Mouse (Mus musculus) erythroblast, embryonic 14.5 days (primary cell): ENCODE measurements around the gene Mymx. TPM values are rescaled to one million over a fixed set of nuclear protein-coding genes. Genes with fewer than 3 reads are reported as not detected.

Source experiments
- H3K27me3 ChIP-seq: 2 replicates; pipeline ENCODE4 v1.6.1; 2012; ENCODE audit warnings: inconsistent platforms; ENCODE audit not compliant: control insufficient read depth
- H3K36me3 ChIP-seq: 2 replicates; pipeline ENCODE4 v1.6.1; 2012; ENCODE audit warnings: mild to moderate bottlenecking, inconsistent platforms; ENCODE audit not compliant: control insufficient read depth
- H3K4me1 ChIP-seq: 2 replicates; pipeline ENCODE4 v1.6.1; 2012; ENCODE audit warnings: inconsistent platforms; ENCODE audit not compliant: control insufficient read depth
- H3K4me3 ChIP-seq: replicated peaks from 2 replicates; pipeline ENCODE3; 2012; ENCODE audit warnings: moderate library complexity, mild to moderate bottlenecking, inconsistent platforms
- H3K9me3 ChIP-seq: 2 replicates; pipeline ENCODE4 v1.6.1; 2012; ENCODE audit warnings: low read length, inconsistent platforms, mixed read lengths; ENCODE audit not compliant: control insufficient read depth
- GATA1 ChIP-seq: IDR thresholded peaks from 2 replicates; pipeline ENCODE4 v1.6.1; 2012; ENCODE audit warnings: low read length, inconsistent platforms, mixed read lengths
- TAL1 ChIP-seq: IDR thresholded peaks from 3 replicates; pipeline ENCODE4 v1.6.1; 2012; ENCODE audit warnings: low read length, inconsistent platforms, mixed read lengths
- polyA plus RNA-seq: library from polyadenylated mRNA; stranded (reverse); fragments of >175 nt; gene quantifications from 2 replicates; pipeline ENCODE4 v1.2.3, GENCODE M21; 2012

Mymx gene
- polyA plus RNA-seq, 1 experiment: 0.44 TPM

- peaks cover 91% of the 10 kb centered on the region for H3K4me1 ChIP-seq
- TF ChIP-seq TAL1: no peak
- TF ChIP-seq GATA1: no peak
- H3K36me3 ChIP-seq: peaks cover under 1% of the 10 kb centered on the region
- H3K9me3 ChIP-seq: no peaks in the 10 kb centered on the region
- peak within 1 kb of the TSS; percentile 66 for H3K4me3 ChIP-seq
- no peaks in the 10 kb centered on the region; the same call in 1 of the 2 replicates for H3K27me3 ChIP-seq
Observed at GRCm38 (mm10) chr17:45599446-45600242, 2.3 kb downstream of the Mymx start, which contains the start of gene Slc29a1. Gene Slc29a1, minus strand, starts transcription at chr17:45599606.

GRCm38 (mm10) chr17:45598891-45599290 lies 3.0 kb downstream of the Mymx start:
- TF ChIP-seq GATA1: no peak
- no peak for TF ChIP-seq TAL1
- no peaks in the 10 kb centered on the region; the same call in 1 of the 2 replicates for H3K27me3 ChIP-seq
- H3K4me1 ChIP-seq: peaks cover 93% of the 10 kb centered on the region
- H3K36me3 ChIP-seq: peaks cover 8% of the 10 kb centered on the region
- H3K9me3 ChIP-seq: no peaks in the 10 kb centered on the region
- peak overlapping the region; percentile 66 for H3K4me3 ChIP-seq

- peaks cover 10% of the 10 kb centered on the region for H3K36me3 ChIP-seq
- no peaks in the 10 kb centered on the region for H3K9me3 ChIP-seq
- H3K4me1 ChIP-seq: peaks cover 93% of the 10 kb centered on the region
- H3K27me3 ChIP-seq: no peaks in the 10 kb centered on the region; the same call in 1 of the 2 replicates
- no peak for TF ChIP-seq TAL1
- TF ChIP-seq GATA1: no peak
- H3K4me3 ChIP-seq: no peak overlapping the region
Observed at GRCm38 (mm10) chr17:45598376-45598775, 3.5 kb downstream of the Mymx start.

- peaks cover 15% of the 10 kb centered on the region for H3K36me3 ChIP-seq
- no peaks in the 10 kb centered on the region for H3K9me3 ChIP-seq
- H3K27me3 ChIP-seq: no peaks in the 10 kb centered on the region; the same call in 1 of the 2 replicates
- peaks cover 93% of the 10 kb centered on the region for H3K4me1 ChIP-seq
- no peak overlapping the region for H3K4me3 ChIP-seq
- TF ChIP-seq GATA1 (no peak), TAL1 (no peak)
Observed at GRCm38 (mm10) chr17:45597787-45598186, 4.1 kb downstream of the Mymx start.

- Histone ChIP-seq H3K4me3 (peak overlapping the region; percentile 17), H3K36me3 (peaks cover 25% of the 10 kb centered on the region), H3K4me1 (peaks cover 94% of the 10 kb centered on the region), H3K9me3 (no peaks in the 10 kb centered on the region), H3K27me3 (no peaks in the 10 kb centered on the region; the same call in 1 of the 2 replicates)
- TF ChIP-seq GATA1 (no peak), TAL1 (no peak)
Observed at GRCm38 (mm10) chr17:45596631-45597396, 5.1 kb downstream of the Mymx start.

GRCm38 (mm10) chr17:45595736-45596390 lies 6.0 kb downstream of the Mymx start:
- Histone ChIP-seq H3K9me3 (no peaks in the 10 kb centered on the region), H3K4me1 (peaks cover 94% of the 10 kb centered on the region), H3K4me3 (peak overlapping the region; percentile 100), H3K36me3 (peaks cover 34% of the 10 kb centered on the region), H3K27me3 (no peaks in the 10 kb centered on the region)
- no peak for TF ChIP-seq TAL1

GRCm38 (mm10) chr17:45594881-45595735 lies 6.8 kb downstream of the Mymx start:
- H3K9me3 ChIP-seq: no peaks in the 10 kb centered on the region
- H3K4me1 ChIP-seq: peaks cover 94% of the 10 kb centered on the region
- peak overlapping the region; percentile 100 for H3K4me3 ChIP-seq
- peaks cover 42% of the 10 kb centered on the region for H3K36me3 ChIP-seq
- no peaks in the 10 kb centered on the region for H3K27me3 ChIP-seq
- TF ChIP-seq TAL1 (no peak), GATA1 (no peak)

GRCm38 (mm10) chr17:45594195-45594594 lies 7.7 kb downstream of the Mymx start:
- 0 out of 2 replicates have a peak, but pooled peaks cover under 1% of the 10 kb centered on the region for H3K9me3 ChIP-seq

More at GRCm38 (mm10) chr17:45594195-45594594, 7.7 kb downstream of the Mymx start:
- Histone ChIP-seq H3K4me1 (peaks cover 94% of the 10 kb centered on the region), H3K36me3 (peaks cover 51% of the 10 kb centered on the region), H3K27me3 (no peaks in the 10 kb centered on the region; the same call in 1 of the 2 replicates), H3K4me3 (peak overlapping the region; percentile 100)
- TF ChIP-seq TAL1 (no peak), GATA1 (peak; percentile 57)
